Mouse (Mus musculus) frontal cortex, postnatal 36 days (tissue): Measurements from ENCODE around the gene Arpc1a.
"Not testable (repeated sequence)": the region's sequence is repeated elsewhere in the genome, so short reads cannot be mapped to it uniquely, and the experiment has no call there.

Experiments used
- DNase-seq, 2 experiments: peaks; one replicate each; pipeline ENCODE4 v3.0.0; 2022; ENCODE audit warnings: low spot score in 2 of 2

Arpc1a gene

GRCm38 (mm10) chr5:145083632-145084451, at the start of gene Arpc1a, which contains the start of gene Kpna7:
TSS of gene Arpc1a (plus strand) at chr5:145083830.
TSS of gene Kpna7 (minus strand) at chr5:145084030.
- DNase-seq = peak; percentile 85 to 89

GRCm38 (mm10) chr5:145041628-145042027, 42.0 kb upstream of the Arpc1a start:
- DNase-seq = no peak

GRCm38 (mm10) chr5:145042690-145043089, 40.9 kb upstream of the Arpc1a start, which contains the start of gene 1700018F24Rik:
TSS of gene 1700018F24Rik (plus strand) at chr5:145042990.
- not testable (repeated sequence) for DNase-seq

- DNase-seq = not testable (repeated sequence)
These were observed 29.4 kb upstream of the Arpc1a start for GRCm38 (mm10) chr5:145054187-145054586.

- DNase-seq = no peak
These were observed 25.7 kb upstream of the Arpc1a start for GRCm38 (mm10) chr5:145057907-145058306.

- no peak for DNase-seq
These were observed 24.9 kb upstream of the Arpc1a start for GRCm38 (mm10) chr5:145058722-145059121.

GRCm38 (mm10) chr5:145059524-145059923, 24.1 kb upstream of the Arpc1a start:
- DNase-seq = no peak

- no peak for DNase-seq
These were observed 18.8 kb upstream of the Arpc1a start for GRCm38 (mm10) chr5:145064765-145065340.

GRCm38 (mm10) chr5:145068863-145069262, 14.8 kb upstream of the Arpc1a start:
- DNase-seq = no peak

GRCm38 (mm10) chr5:145069707-145070106, 13.9 kb upstream of the Arpc1a start:
- peak; percentile 72 to 82 for DNase-seq

GRCm38 (mm10) chr5:145071342-145071741, 12.3 kb upstream of the Arpc1a start:
- no peak for DNase-seq

- no peak for DNase-seq
These were observed 8.5 kb upstream of the Arpc1a start for GRCm38 (mm10) chr5:145075081-145075480.

GRCm38 (mm10) chr5:145081866-145082613, 1.6 kb upstream of the Arpc1a start:
- no peak for DNase-seq

GRCm38 (mm10) chr5:145083201-145083600, 429 bp upstream of the Arpc1a start:
- DNase-seq = not testable (repeated sequence)

GRCm38 (mm10) chr5:145084822-145085221, 1.2 kb downstream of the Arpc1a start:
- DNase-seq = no peak

GRCm38 (mm10) chr5:145088186-145088585, 4.6 kb downstream of the Arpc1a start:
- no peak for DNase-seq

GRCm38 (mm10) chr5:145089878-145090277, 6.2 kb downstream of the Arpc1a start:
- no peak for DNase-seq

GRCm38 (mm10) chr5:145096195-145096594, 12.6 kb downstream of the Arpc1a start:
- no peak for DNase-seq

GRCm38 (mm10) chr5:145098340-145098821, 14.8 kb downstream of the Arpc1a start:
- no peak for DNase-seq

GRCm38 (mm10) chr5:145100960-145101359, 17.3 kb downstream of the Arpc1a start:
- no peak for DNase-seq

GRCm38 (mm10) chr5:145101451-145101850, 17.8 kb downstream of the Arpc1a start:
- DNase-seq = not testable (repeated sequence)

- no peak for DNase-seq
These were observed 19.1 kb downstream of the Arpc1a start for GRCm38 (mm10) chr5:145102706-145103105.
